12 mouse cellular contexts compared by ENCODE assay signal in the genomic region with DNA sequence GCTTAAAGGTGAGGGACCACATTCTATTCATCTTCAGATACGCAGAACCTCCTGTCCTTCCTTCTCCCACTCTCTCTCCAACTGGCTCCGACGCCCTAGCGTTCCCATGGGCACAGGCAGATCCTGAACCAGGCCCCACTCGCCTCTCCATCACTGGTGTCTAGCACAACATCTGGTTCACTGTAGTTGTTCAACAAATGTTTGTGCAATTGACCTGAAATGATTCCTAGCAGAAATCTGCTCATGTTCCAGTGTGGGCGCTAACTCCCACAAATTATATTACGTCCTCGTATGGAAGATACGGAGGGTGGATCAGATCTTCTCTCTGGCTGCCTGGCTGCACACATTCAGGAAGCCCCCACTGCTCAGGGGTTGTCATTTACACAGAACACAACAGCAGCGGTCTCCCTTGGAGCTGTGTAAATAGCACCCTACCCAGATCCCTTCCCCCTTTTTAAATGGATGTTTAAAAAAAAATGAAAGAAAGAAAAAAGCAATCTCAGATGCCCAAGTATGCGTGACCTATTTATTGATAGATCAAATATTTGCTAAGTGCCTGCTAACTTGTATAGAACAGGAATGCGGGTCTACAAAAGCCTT.
A peak's percentile ranks its signal among the peaks of the same experiment; 100 is the strongest.
DNase-seq lines count a peak whose midpoint lies in the region; ATAC-seq lines count a peak whose summit lies in the region.
"Had no signal": no experiment of that assay in that cellular context is flagged by ENCODE, and none has a peak within 500 bp of the region (broad histone marks: within the 10 kb centered on the region; RNA-seq: fewer than 3 reads in every experiment).

No protein-coding gene starts in this region.

- H3K9ac ChIP-seq in embryonic facial prominence, embryonic 13.5 days = no peak overlapping the region
- H3K9ac ChIP-seq: kidney, embryonic 15.5 days; midbrain, embryonic 12.5 days had no signal

- no peak overlapping the region for H3K4me2 ChIP-seq in embryonic facial prominence, embryonic 13.5 days
- H3K4me2 ChIP-seq: kidney, embryonic 15.5 days; midbrain, embryonic 12.5 days had no signal

- no peak for ATAC-seq in embryonic facial prominence, embryonic 13.5 days (ENCODE audit: insufficient number of reproducible peaks, insufficient read depth, low FRiP score, low TSS enrichment, low read depth)
- ATAC-seq: CD4-positive, CD25-positive, alpha-beta regulatory T cell, adult 4 months had no signal

- intact Hi-C loops in left cerebral cortex, postnatal 14 days (cut with DNase I) = loop anchor here (5.0 kb wide), 1 partner anchor 189 kb away; no protein-coding TSS in a partner anchor

- H3K9me3 ChIP-seq in embryonic facial prominence, embryonic 13.5 days = 0 out of 2 replicates have a peak, but pooled peaks cover 3% of the 10 kb centered on the region
- H3K9me3 ChIP-seq: kidney, embryonic 15.5 days; midbrain, embryonic 12.5 days had no signal

- H3K27ac ChIP-seq in embryonic facial prominence, embryonic 13.5 days = peak overlapping the region; percentile 67; the same call in 1 of the 2 replicates
- H3K27ac ChIP-seq: heart, adult 2 months; midbrain, embryonic 12.5 days had no signal

- DNase-seq in heart, adult 11 months = peak; percentile 94
- DNase-seq in heart, postnatal 4 days = no peak
- peak; percentile 41 to 49 for DNase-seq in left cerebral cortex, postnatal 14 days (ENCODE audit: low spot score in 2 of 2)
- DNase-seq in left cerebral cortex, adult 9 months (ENCODE audit: low spot score in 2 of 2) = no peak
- DNase-seq in layer of hippocampus, adult 9-11 months = peak; percentile 69
- no peak for DNase-seq in adrenal gland, postnatal 10 days
- no peak for DNase-seq in urinary bladder, postnatal 25 days (ENCODE audit: low spot score)

- peaks cover 32% of the 10 kb centered on the region for H3K4me1 ChIP-seq in embryonic facial prominence, embryonic 13.5 days

- no peaks in the 10 kb centered on the region; the same call in 1 of the 2 replicates for H3K27me3 ChIP-seq in embryonic facial prominence, embryonic 13.5 days
- H3K27me3 ChIP-seq: kidney, embryonic 15.5 days had no signal

- 64% methylated on average over 12 of the region's 12 CpGs for WGBS in embryonic facial prominence, embryonic 13.5 days

- H3K4me3 ChIP-seq in embryonic facial prominence, embryonic 13.5 days = no peak overlapping the region
- H3K4me3 ChIP-seq: heart, adult 2 months; kidney, embryonic 15.5 days; midbrain, embryonic 12.5 days had no signal

- 0 out of 2 replicates have a peak, but pooled peaks cover 10% of the 10 kb centered on the region for H3K36me3 ChIP-seq in embryonic facial prominence, embryonic 13.5 days
- H3K36me3 ChIP-seq: kidney, embryonic 15.5 days; midbrain, embryonic 12.5 days had no signal

Comparison
In these comparisons a context has a peak if more than half of its experiments do, and no peak if none do; other contexts are left out.
1. DNase-seq: peak in heart, adult 11 months (single experiment), left cerebral cortex, postnatal 14 days (2 of 2) and layer of hippocampus, adult 9-11 months (single experiment); none in heart, postnatal 4 days (single experiment), left cerebral cortex, adult 9 months (0 of 2), adrenal gland, postnatal 10 days (single experiment) and urinary bladder, postnatal 25 days (single experiment).